Mouse (Mus musculus) ES-Bruce4 (cell line): ENCODE measurements around the gene Tmem161a.

Experiments
- CTCF ChIP-seq: IDR thresholded peaks from one replicate; pipeline ENCODE4 v1.8.1; 2011; ENCODE audit warnings: low read depth, low read length
- POLR2A ChIP-seq: IDR thresholded peaks from one replicate; pipeline ENCODE4 v1.8.1; 2011; ENCODE audit warnings: low read length; ENCODE audit not compliant: insufficient read depth

DNA sequence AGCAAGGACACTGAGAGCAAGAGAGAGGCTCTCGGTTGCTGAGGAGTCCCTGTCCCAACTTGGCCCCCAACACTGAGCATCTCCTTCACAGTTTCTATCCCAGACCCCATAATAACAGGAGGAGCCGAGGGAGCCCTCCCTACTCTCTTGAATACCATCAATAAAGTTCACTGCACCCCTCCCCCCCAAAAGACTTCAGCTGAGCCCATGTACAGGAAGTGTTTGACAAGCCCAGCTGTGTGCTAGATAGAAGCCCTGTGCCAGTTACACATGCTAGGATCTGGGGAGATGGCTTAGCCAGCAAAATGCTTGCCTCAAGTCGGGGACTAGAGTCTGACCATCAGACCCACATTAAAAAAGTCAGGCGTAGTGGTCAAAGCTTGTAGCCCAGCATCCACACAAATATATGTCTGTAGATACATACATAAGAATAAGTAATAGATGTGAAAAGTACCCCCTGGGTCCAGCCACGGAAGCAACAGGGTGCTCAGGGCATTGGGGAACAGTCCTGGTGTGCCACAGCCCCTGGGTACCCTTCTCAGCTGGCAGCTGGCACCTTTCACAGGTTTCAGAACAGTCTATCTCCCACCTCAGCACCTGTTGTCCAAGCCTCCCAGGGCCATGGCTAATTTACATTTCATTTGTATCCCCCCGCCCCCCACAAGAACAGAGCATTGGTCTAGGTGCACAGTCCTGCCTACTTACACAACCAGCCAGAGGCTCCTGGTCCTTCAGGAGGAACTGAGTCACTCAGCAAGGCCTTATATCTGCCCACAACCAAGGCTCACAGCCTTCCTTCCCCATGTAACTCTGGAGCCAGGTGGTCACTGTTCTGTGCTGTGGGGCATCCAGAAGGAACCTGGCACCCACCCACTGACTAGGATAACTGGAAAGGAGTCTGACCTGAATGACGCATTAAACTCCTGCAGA is 24.2 kb upstream of the Tmem161a start:
- TF ChIP-seq POLR2A (no peak), CTCF (no peak)
